Mouse (Mus musculus): ENCODE measurements around the gene Mical2.

Gene Mical2

DNA sequence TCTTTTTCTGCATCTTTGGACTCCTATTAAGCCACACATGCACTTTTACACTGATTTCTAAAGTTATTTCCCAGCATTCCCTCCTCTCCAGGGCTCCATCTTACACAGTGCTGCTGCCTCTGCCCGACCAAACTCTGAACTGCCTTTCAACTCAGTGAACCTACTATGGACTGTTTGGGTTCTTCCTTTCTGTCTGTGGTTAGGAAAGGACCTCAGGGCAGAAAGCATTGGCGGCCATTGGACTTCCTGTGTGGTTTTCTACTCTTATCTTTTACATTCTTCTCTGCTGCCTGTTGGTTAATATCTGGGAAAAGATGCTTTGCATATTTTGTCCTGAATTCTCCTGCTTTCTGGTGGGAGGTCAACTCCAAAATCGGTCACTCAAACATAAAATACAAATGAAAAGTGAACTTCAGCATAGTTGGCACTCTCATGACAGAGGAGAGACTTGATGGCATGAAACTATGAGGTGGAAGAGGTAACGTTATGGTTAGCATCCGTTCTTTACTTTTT is 162.8 kb downstream of the Mical2 start:
- TF ChIP-seq POU5F1 (IDR thresholded peaks at IDR 0.05; ENCODE audit: borderline replicate concordance, low read length), result no peak
- no peak for TF ChIP-seq NANOG (IDR thresholded peaks at IDR 0.05; ENCODE audit: borderline replicate concordance, low read length)
- no peak for TF ChIP-seq CTCF (conservative IDR thresholded peaks at IDR 0.05; ENCODE audit: low read length)
- H3K27me3 ChIP-seq (ENCODE audit: insufficient read depth, low read length), result 0 out of 2 replicates have a peak, but pooled peaks cover 4% of the 10 kb centered on the region

GRCm38 (mm10) chr7:112389611-112390251 is 164.1 kb downstream of the Mical2 start:
- TF ChIP-seq CTCF (conservative IDR thresholded peaks at IDR 0.05; ENCODE audit: low read length), result no peak
- no peak for TF ChIP-seq NANOG (IDR thresholded peaks at IDR 0.05; ENCODE audit: borderline replicate concordance, low read length)
- no peak for TF ChIP-seq POU5F1 (IDR thresholded peaks at IDR 0.05; ENCODE audit: borderline replicate concordance, low read length)
- Histone ChIP-seq H3K9me3 (ENCODE audit: low read length) (no peaks in the 10 kb centered on the region), H3K36me3 (ENCODE audit: insufficient read depth, low read length) (no peaks in the 10 kb centered on the region), H3K4me3 (replicated peaks; ENCODE audit: low read length) (no peak overlapping the region), H3K27me3 (ENCODE audit: insufficient read depth, low read length) (0 out of 2 replicates have a peak, but pooled peaks cover 4% of the 10 kb centered on the region), H3K4me1 (replicated peaks; ENCODE audit: low read depth, low read length) (no peaks in the 10 kb centered on the region)

More for the DNA sequence above, 162.8 kb downstream of the Mical2 start:
- no peaks in the 10 kb centered on the region for H3K36me3 ChIP-seq (ENCODE audit: insufficient read depth, low read length)
- H3K4me1 ChIP-seq (replicated peaks; ENCODE audit: low read depth, low read length), result no peaks in the 10 kb centered on the region
- no peak overlapping the region for H3K4me3 ChIP-seq (replicated peaks; ENCODE audit: low read length)
- no peaks in the 10 kb centered on the region for H3K9me3 ChIP-seq (ENCODE audit: low read length)

DNA sequence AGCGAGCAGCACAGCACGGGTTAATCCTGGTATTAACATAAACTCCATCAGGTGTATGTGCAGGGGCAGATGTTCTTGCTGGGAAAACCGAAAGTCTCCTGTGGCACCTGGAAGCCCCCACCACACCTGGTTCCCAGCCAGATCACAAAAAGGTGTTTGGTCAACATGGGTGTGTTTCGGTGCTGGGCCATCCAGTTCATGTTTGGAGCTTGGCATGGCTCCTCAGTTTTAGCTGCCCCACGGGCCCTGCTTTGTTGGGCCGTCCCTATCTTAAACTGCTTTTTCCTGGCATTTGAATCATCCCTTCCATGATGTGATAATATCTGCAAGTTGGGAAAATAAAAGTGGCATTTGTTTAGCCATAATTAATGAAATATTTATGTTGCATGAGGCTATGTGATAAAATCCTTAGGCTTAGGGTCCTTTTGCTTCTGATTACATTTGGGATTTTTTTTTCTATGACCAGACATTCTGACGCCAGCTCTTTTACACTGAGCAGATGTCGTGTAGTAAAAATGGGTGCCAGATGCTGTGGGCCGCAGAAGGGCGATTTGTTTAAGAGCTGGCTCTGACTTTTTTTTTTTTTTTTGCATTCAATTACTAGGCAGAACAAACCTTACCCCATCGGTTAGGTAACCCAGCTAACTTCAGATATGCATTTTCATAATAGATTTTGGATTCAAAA is 164.7 kb downstream of the Mical2 start:
- H3K4me3 ChIP-seq (replicated peaks; ENCODE audit: low read length), result no peak overlapping the region
- H3K27me3 ChIP-seq (ENCODE audit: insufficient read depth, low read length), result 0 out of 2 replicates have a peak, but pooled peaks cover 4% of the 10 kb centered on the region
- no peak for TF ChIP-seq CTCF (conservative IDR thresholded peaks at IDR 0.05; ENCODE audit: low read length)
- no peak for TF ChIP-seq POU5F1 (IDR thresholded peaks at IDR 0.05; ENCODE audit: borderline replicate concordance, low read length)
- no peak for TF ChIP-seq NANOG (IDR thresholded peaks at IDR 0.05; ENCODE audit: borderline replicate concordance, low read length)

GRCm38 (mm10) chr7:112390937-112391605 is 165.4 kb downstream of the Mical2 start:
- H3K4me3 ChIP-seq (replicated peaks; ENCODE audit: low read length), result no peak overlapping the region
- H3K36me3 ChIP-seq (ENCODE audit: insufficient read depth, low read length), result no peaks in the 10 kb centered on the region
- no peaks in the 10 kb centered on the region for H3K9me3 ChIP-seq (ENCODE audit: low read length)
- peaks cover 7% of the 10 kb centered on the region for H3K4me1 ChIP-seq (replicated peaks; ENCODE audit: low read depth, low read length)
- 0 out of 2 replicates have a peak, but pooled peaks cover 6% of the 10 kb centered on the region for H3K27me3 ChIP-seq (ENCODE audit: insufficient read depth, low read length)
- no peak for TF ChIP-seq CTCF (conservative IDR thresholded peaks at IDR 0.05; ENCODE audit: low read length)
- TF ChIP-seq POU5F1 (IDR thresholded peaks at IDR 0.05; ENCODE audit: borderline replicate concordance, low read length), result no peak
- TF ChIP-seq NANOG (IDR thresholded peaks at IDR 0.05; ENCODE audit: borderline replicate concordance, low read length), result no peak

More for the DNA sequence above, 164.7 kb downstream of the Mical2 start:
- Histone ChIP-seq H3K9me3 (ENCODE audit: low read length) (no peaks in the 10 kb centered on the region), H3K36me3 (ENCODE audit: insufficient read depth, low read length) (no peaks in the 10 kb centered on the region), H3K4me1 (replicated peaks; ENCODE audit: low read depth, low read length) (peaks cover 2% of the 10 kb centered on the region; the same call in 1 of the 2 replicates)

GRCm38 (mm10) chr7:112397786-112398185 is 172.1 kb downstream of the Mical2 start:
- no peaks in the 10 kb centered on the region for H3K36me3 ChIP-seq (ENCODE audit: insufficient read depth, low read length)
- H3K9me3 ChIP-seq (ENCODE audit: low read length), result no peaks in the 10 kb centered on the region

DNA sequence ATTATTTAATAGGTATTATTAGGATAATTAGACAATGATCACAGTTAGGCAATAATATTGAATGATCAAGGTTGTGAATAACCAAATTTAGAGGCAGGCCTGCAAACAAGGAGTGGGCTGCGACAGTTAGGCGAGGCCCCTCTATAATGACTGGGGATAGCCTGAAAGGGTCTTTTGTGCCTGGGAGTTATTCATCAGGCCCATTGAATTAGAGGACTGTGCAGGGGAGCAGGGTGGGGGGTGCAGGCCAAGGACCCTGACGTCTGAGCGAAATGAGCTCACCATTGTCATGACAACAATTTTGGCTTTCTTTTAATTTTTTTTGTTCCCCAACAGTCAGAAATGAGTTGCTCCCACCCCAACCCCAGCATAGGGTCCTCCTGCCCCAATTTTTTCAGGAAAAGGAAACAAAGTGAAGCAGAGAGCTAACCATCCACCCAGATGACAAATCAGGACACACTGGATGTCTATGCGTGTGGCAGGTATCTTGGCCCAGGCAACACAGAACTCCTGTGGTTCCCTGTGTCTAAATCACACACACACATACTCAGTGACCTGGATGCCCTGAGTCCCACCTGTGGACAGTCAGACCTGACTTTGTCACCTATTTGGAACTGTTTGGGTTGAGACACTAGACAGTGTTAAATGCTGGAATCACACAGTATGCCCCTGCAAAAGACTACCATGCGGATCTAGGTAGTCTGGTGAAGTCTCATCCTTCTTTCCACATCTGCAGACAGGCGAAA is 173.9 kb downstream of the Mical2 start:
- peaks cover 12% of the 10 kb centered on the region for H3K4me1 ChIP-seq (replicated peaks; ENCODE audit: low read depth, low read length)

More at GRCm38 (mm10) chr7:112397786-112398185, 172.1 kb downstream of the Mical2 start:
- H3K27me3 ChIP-seq (ENCODE audit: insufficient read depth, low read length), result peaks cover 11% of the 10 kb centered on the region
- peaks cover 12% of the 10 kb centered on the region for H3K4me1 ChIP-seq (replicated peaks; ENCODE audit: low read depth, low read length)
- no peak for TF ChIP-seq CTCF (conservative IDR thresholded peaks at IDR 0.05; ENCODE audit: low read length)
- no peak for TF ChIP-seq NANOG (IDR thresholded peaks at IDR 0.05; ENCODE audit: borderline replicate concordance, low read length)
- no peak for TF ChIP-seq POU5F1 (IDR thresholded peaks at IDR 0.05; ENCODE audit: borderline replicate concordance, low read length)
- no peak overlapping the region for H3K4me3 ChIP-seq (replicated peaks; ENCODE audit: low read length)

GRCm38 (mm10) chr7:112400175-112400574 is 174.5 kb downstream of the Mical2 start:
- H3K4me3 ChIP-seq (replicated peaks; ENCODE audit: low read length), result no peak overlapping the region
- no peaks in the 10 kb centered on the region for H3K9me3 ChIP-seq (ENCODE audit: low read length)
- H3K27me3 ChIP-seq (ENCODE audit: insufficient read depth, low read length), result peaks cover 11% of the 10 kb centered on the region
- peaks cover 11% of the 10 kb centered on the region for H3K4me1 ChIP-seq (replicated peaks; ENCODE audit: low read depth, low read length)
- H3K36me3 ChIP-seq (ENCODE audit: insufficient read depth, low read length), result no peaks in the 10 kb centered on the region
- TF ChIP-seq CTCF (conservative IDR thresholded peaks at IDR 0.05; ENCODE audit: low read length), result peak; percentile 81
- TF ChIP-seq NANOG (IDR thresholded peaks at IDR 0.05; ENCODE audit: borderline replicate concordance, low read length), result no peak

More for the DNA sequence above, 173.9 kb downstream of the Mical2 start:
- TF ChIP-seq NANOG (IDR thresholded peaks at IDR 0.05; ENCODE audit: borderline replicate concordance, low read length) (no peak), CTCF (conservative IDR thresholded peaks at IDR 0.05; ENCODE audit: low read length) (no peak), POU5F1 (IDR thresholded peaks at IDR 0.05; ENCODE audit: borderline replicate concordance, low read length) (no peak)
- H3K4me3 ChIP-seq (replicated peaks; ENCODE audit: low read length), result no peak overlapping the region
- H3K9me3 ChIP-seq (ENCODE audit: low read length), result no peaks in the 10 kb centered on the region
- H3K27me3 ChIP-seq (ENCODE audit: insufficient read depth, low read length), result peaks cover 11% of the 10 kb centered on the region
- H3K36me3 ChIP-seq (ENCODE audit: insufficient read depth, low read length), result no peaks in the 10 kb centered on the region

Measured in E14TG2a.4 (cell line).